Mouse (Mus musculus) heart, postnatal 0 days (tissue): ENCODE data around the gene Eif2b5. TPM values are rescaled to one million over a fixed set of nuclear protein-coding genes. Genes with fewer than 3 reads are reported as not detected.

Experiments used
- ATAC-seq: fragments of 200-750 bp; cut with Nextera tagmentation; 2 replicates; pipeline ENCODE4 v1.8.0; 2017; ENCODE audit warnings: low read depth, moderate number of reproducible peaks, moderate library complexity; ENCODE audit not compliant: insufficient read depth
- DNase-seq: peaks from one replicate; pipeline ENCODE4 v3.0.0-alpha.2; 2016; ENCODE audit warnings: low spot score
- H3K27ac ChIP-seq: fragments of 300-500 bp; sonication (generic); 2 replicates; pipeline ENCODE4 v1.5.1; 2014; ENCODE audit warnings: low read depth, mild to moderate bottlenecking
- H3K27me3 ChIP-seq: fragments of 300-500 bp; sonication (generic); 2 replicates; pipeline ENCODE4 v1.6.1; 2014; ENCODE audit warnings: low read length, mixed read lengths; ENCODE audit not compliant: control insufficient read depth, insufficient read depth
- H3K36me3 ChIP-seq: fragments of 300-500 bp; sonication (generic); replicated peaks from 2 replicates; pipeline ENCODE4 v1.6.1; 2014; ENCODE audit warnings: low read length, mixed read lengths; ENCODE audit not compliant: control insufficient read depth, insufficient read depth
- H3K4me1 ChIP-seq: fragments of 300-500 bp; sonication (generic); 2 replicates; pipeline ENCODE4 v1.6.1; 2014; ENCODE audit warnings: antibody characterized with exemption; ENCODE audit not compliant: control insufficient read depth, insufficient read depth
- H3K4me2 ChIP-seq: fragments of 300-500 bp; sonication (generic); 2 replicates; pipeline ENCODE4 v1.6.1; 2014; ENCODE audit warnings: low read depth, mild to moderate bottlenecking, low read length, moderate library complexity
- H3K4me3 ChIP-seq: fragments of 300-500 bp; sonication (generic); 2 replicates; pipeline ENCODE4 v1.5.1; 2014; ENCODE audit warnings: low read depth, low read length
- H3K9ac ChIP-seq: fragments of 300-500 bp; sonication (generic); replicated peaks from 2 replicates; pipeline ENCODE4 v1.6.1; 2014; ENCODE audit warnings: low read depth, low read length, mixed read lengths
- H3K9me3 ChIP-seq: fragments of 300-500 bp; sonication (generic); replicated peaks from 2 replicates; pipeline ENCODE4 v1.6.1; 2016; ENCODE audit warnings: low read length; ENCODE audit not compliant: control insufficient read depth
- CTCF ChIP-seq: IDR thresholded peaks from 2 replicates; pipeline ENCODE4 v1.5.1; 2016; ENCODE audit warnings: antibody characterized with exemption, control low read depth, low read depth
- EP300 ChIP-seq: IDR thresholded peaks from 2 replicates; pipeline ENCODE4 v1.6.1; 2016; ENCODE audit warnings: antibody characterized with exemption, low read depth
- WGBS: fragments of 180-500 bp; shearing (Covaris S2); extraction: QIAGEN DNeasy Blood & Tissue Kit; methylation state at CpG from one replicate; pipeline ENCODE4 v1.1.7; 2014; 5-methylcytosine and 5-hydroxymethylcytosine counted together
- polyA plus RNA-seq: library from polyadenylated mRNA; unstranded; fragments of >200 nt; fragmentation: Nextera tagmentation; extraction: Ambion mirVana; gene quantifications from 2 replicates; pipeline ENCODE4 v1.2.1, GENCODE M21; 2015
- total RNA-seq: library from RNA; depleted of rRNA; stranded (reverse); fragments of >200 nt; gene quantifications from 2 replicates; pipeline ENCODE4 v1.2.3, GENCODE M21; 2014; ENCODE audit warnings: low replicate concordance

Gene Eif2b5
- total and polyA plus RNA-seq, 2 experiments from 2014 or later, result 60.0 to 67.6 TPM

- H3K36me3 ChIP-seq, result no peaks in the 10 kb centered on the region
- no peak overlapping the region for H3K4me3 ChIP-seq
- WGBS, result 54% methylated on average over 2 of the region's 2 CpGs
- no peaks in the 10 kb centered on the region for H3K27me3 ChIP-seq
- ATAC-seq, result no peak
- H3K4me2 ChIP-seq, result no peak overlapping the region
- H3K27ac ChIP-seq, result no peak overlapping the region
- no peaks in the 10 kb centered on the region for H3K9me3 ChIP-seq
- TF ChIP-seq EP300, result no peak
- no peak for TF ChIP-seq CTCF
- no peak for DNase-seq
- no peak overlapping the region for H3K9ac ChIP-seq
- H3K4me1 ChIP-seq, result no peaks in the 10 kb centered on the region
Measured at GRCm38 (mm10) chr16:20491301-20491700, 7.3 kb upstream of the Eif2b5 start.

GRCm38 (mm10) chr16:20493452-20493851 lies 5.2 kb upstream of the Eif2b5 start:
- no peak overlapping the region for H3K4me2 ChIP-seq
- TF ChIP-seq CTCF, result no peak
- no peak for TF ChIP-seq EP300
- H3K9me3 ChIP-seq, result no peaks in the 10 kb centered on the region
- H3K27ac ChIP-seq, result no peak overlapping the region
- H3K27me3 ChIP-seq, result no peaks in the 10 kb centered on the region
- H3K4me3 ChIP-seq, result no peak overlapping the region
- no peaks in the 10 kb centered on the region for H3K36me3 ChIP-seq
- 64% methylated on average over 2 of the region's 2 CpGs for WGBS
- DNase-seq (no peak), ATAC-seq (no peak)
- H3K9ac ChIP-seq, result no peak overlapping the region
- H3K4me1 ChIP-seq, result no peaks in the 10 kb centered on the region

GRCm38 (mm10) chr16:20496671-20497600 lies 1.7 kb upstream of the Eif2b5 start:
- Histone ChIP-seq H3K27ac (no peak overlapping the region), H3K36me3 (peaks cover 9% of the 10 kb centered on the region), H3K9ac (peak overlapping the region; percentile 17), H3K4me3 (peak overlapping the region; percentile 41), H3K4me1 (no peaks in the 10 kb centered on the region), H3K27me3 (no peaks in the 10 kb centered on the region), H3K9me3 (no peaks in the 10 kb centered on the region), H3K4me2 (peak overlapping the region; percentile 71)
- ATAC-seq, result peak; percentile 43; the same call in 1 of the 2 replicates
- peak; percentile 79 for DNase-seq
- TF ChIP-seq CTCF (peak; percentile 75), EP300 (no peak)
- 15% methylated on average over 25 of the region's 25 CpGs for WGBS

GRCm38 (mm10) chr16:20497980-20498676 lies 489 bp upstream of the Eif2b5 start:
- 7% methylated on average over 16 of the region's 16 CpGs for WGBS
- TF ChIP-seq CTCF (no peak), EP300 (no peak)

GRCm38 (mm10) chr16:20506000-20506399 lies 7.4 kb downstream of the Eif2b5 start:
- ATAC-seq, result no peak
- DNase-seq, result no peak
- no peak overlapping the region for H3K9ac ChIP-seq
- no peak overlapping the region for H3K4me2 ChIP-seq
- H3K36me3 ChIP-seq, result peaks cover 97% of the 10 kb centered on the region
- WGBS, result 78% methylated on average over 8 of the region's 8 CpGs
- no peaks in the 10 kb centered on the region for H3K9me3 ChIP-seq
- H3K27ac ChIP-seq, result no peak overlapping the region
- no peaks in the 10 kb centered on the region for H3K27me3 ChIP-seq
- no peak overlapping the region for H3K4me3 ChIP-seq
- H3K4me1 ChIP-seq, result no peaks in the 10 kb centered on the region
- TF ChIP-seq CTCF, result no peak
- no peak for TF ChIP-seq EP300

More at GRCm38 (mm10) chr16:20497980-20498676, 489 bp upstream of the Eif2b5 start:
- Histone ChIP-seq H3K9ac (peak overlapping the region; percentile 82), H3K4me2 (peak overlapping the region; percentile 82), H3K4me3 (peak overlapping the region; percentile 80), H3K4me1 (no peaks in the 10 kb centered on the region), H3K36me3 (peaks cover 21% of the 10 kb centered on the region), H3K9me3 (no peaks in the 10 kb centered on the region), H3K27me3 (no peaks in the 10 kb centered on the region), H3K27ac (no peak overlapping the region)
- DNase-seq (no peak), ATAC-seq (no peak)
